Mouse (Mus musculus) embryo, embryonic 9.5 days (tissue): Measurements from ENCODE around the gene Hist1h2ah.

ENCODE experiments used
- DNase-seq: peaks from one replicate; pipeline ENCODE4 v3.0.0-alpha.2; 2017; ENCODE audit errors: extremely low spot score

Gene Hist1h2ah

GRCm38 (mm10) chr13:22039364-22039763 lies 4.0 kb upstream of the Hist1h2ah start:
- DNase-seq, result no peak

- no peak for DNase-seq
Observed at GRCm38 (mm10) chr13:22037415-22037814, 2.0 kb upstream of the Hist1h2ah start.

GRCm38 (mm10) chr13:22036986-22037385 lies 1.6 kb upstream of the Hist1h2ah start:
- no peak for DNase-seq

GRCm38 (mm10) chr13:22036149-22036956 lies 985 bp upstream of the Hist1h2ah start:
- DNase-seq, result peak; percentile 82

- DNase-seq, result peak; percentile 74
Observed at GRCm38 (mm10) chr13:22034443-22035266, 713 bp downstream of the Hist1h2ah start.

GRCm38 (mm10) chr13:22033741-22034442 lies 1.5 kb downstream of the Hist1h2ah start:
- DNase-seq, result peak; percentile 64

- DNase-seq, result no peak
Observed at GRCm38 (mm10) chr13:22030493-22030892, 4.9 kb downstream of the Hist1h2ah start.

- DNase-seq, result peak; percentile 74
Observed at GRCm38 (mm10) chr13:22029928-22030327, 5.4 kb downstream of the Hist1h2ah start.

GRCm38 (mm10) chr13:22028673-22029460 lies 6.5 kb downstream of the Hist1h2ah start:
- peak; percentile 96 for DNase-seq

GRCm38 (mm10) chr13:22026058-22027031 lies 9.0 kb downstream of the Hist1h2ah start:
- DNase-seq, result peak; percentile 93

GRCm38 (mm10) chr13:22022241-22022640 lies 13.1 kb downstream of the Hist1h2ah start:
- DNase-seq, result peak; percentile 90

- peak; percentile 63 for DNase-seq
Observed at GRCm38 (mm10) chr13:22021581-22021980, 13.8 kb downstream of the Hist1h2ah start.

- DNase-seq, result peak; percentile 86
Observed at GRCm38 (mm10) chr13:22020901-22021339, 14.4 kb downstream of the Hist1h2ah start.

- peak; percentile 57 for DNase-seq
Observed at GRCm38 (mm10) chr13:22019934-22020835, 15.2 kb downstream of the Hist1h2ah start.

GRCm38 (mm10) chr13:22015479-22016450 lies 19.6 kb downstream of the Hist1h2ah start:
- DNase-seq, result peak; percentile 97

GRCm38 (mm10) chr13:22014411-22014845 lies 20.9 kb downstream of the Hist1h2ah start:
- peak; percentile 43 for DNase-seq

GRCm38 (mm10) chr13:22013716-22014115 lies 21.7 kb downstream of the Hist1h2ah start:
- peak; percentile 50 for DNase-seq

GRCm38 (mm10) chr13:22009642-22010041 lies 25.7 kb downstream of the Hist1h2ah start, which contains the start of gene Prss16:
Gene Prss16, minus strand, starts transcription at chr13:22009742.
- no peak for DNase-seq
